Mouse (Mus musculus) heart, embryonic 14.5 days (tissue): Measurements from ENCODE around the gene Ttll5. TPM values are rescaled to one million over a fixed set of nuclear protein-coding genes. Genes with fewer than 3 reads are reported as not detected.

Experiments used
- ATAC-seq: fragments of 200-750 bp; cut with Nextera tagmentation; 2 replicates; pipeline ENCODE4 v1.8.0; 2017; ENCODE audit warnings: low read depth, moderate TSS enrichment; ENCODE audit not compliant: insufficient number of reproducible peaks, insufficient read depth, low FRiP score
- H3K27ac ChIP-seq, 2 experiments: fragments of 200-500 bp in 1 of 2; fragments of 300-500 bp in 1 of 2; sonication (generic) in 1 of 2; replicated peaks in 1 of 2; 2 replicates each; pipeline ENCODE4 v1.5.1; 2012 to 2014; ENCODE audit warnings: low read depth in 2 of 2, low read length in 2 of 2, control low read depth in 1 of 2, mild to moderate bottlenecking in 1 of 2, mixed read lengths in 1 of 2; ENCODE audit not compliant: control insufficient read depth in 1 of 2, insufficient read depth in 1 of 2
- H3K27me3 ChIP-seq: fragments of 300-500 bp; sonication (generic); 2 replicates; pipeline ENCODE4 v1.6.1; 2014; ENCODE audit warnings: mild to moderate bottlenecking, low read length, control low read depth; ENCODE audit not compliant: control insufficient read depth, insufficient read depth
- H3K36me3 ChIP-seq: fragments of 300-500 bp; sonication (generic); 2 replicates; pipeline ENCODE4 v1.6.1; 2014; ENCODE audit warnings: mild to moderate bottlenecking, control low read depth, low read length, mixed read lengths; ENCODE audit not compliant: control insufficient read depth, insufficient read depth
- H3K4me1 ChIP-seq, 2 experiments: fragments of 200-500 bp in 1 of 2; fragments of 300-500 bp in 1 of 2; sonication (generic) in 1 of 2; 2 replicates each; pipeline ENCODE4 v1.6.1; 2012 to 2014; ENCODE audit warnings: low read length in 2 of 2, control low read depth in 1 of 2, mixed read lengths in 1 of 2; ENCODE audit not compliant: control insufficient read depth in 2 of 2, insufficient read depth in 2 of 2
- H3K4me2 ChIP-seq: fragments of 300-500 bp; sonication (generic); 2 replicates; pipeline ENCODE4 v1.6.1; 2014; ENCODE audit warnings: mild to moderate bottlenecking, low read length
- H3K4me3 ChIP-seq, 2 experiments: fragments of 200-500 bp in 1 of 2; fragments of 300-500 bp in 1 of 2; sonication (generic) in 1 of 2; 2 replicates each; pipeline ENCODE4 v1.5.1; 2012 to 2014; ENCODE audit warnings: low read length in 2 of 2, mild to moderate bottlenecking in 2 of 2, control low read depth in 1 of 2, low read depth in 1 of 2, moderate library complexity in 1 of 2; ENCODE audit not compliant: control insufficient read depth in 1 of 2, insufficient read depth in 1 of 2
- H3K9ac ChIP-seq: fragments of 300-500 bp; sonication (generic); 2 replicates; pipeline ENCODE4 v1.6.1; 2014; ENCODE audit warnings: mild to moderate bottlenecking, low read length
- H3K9me3 ChIP-seq: fragments of 300-500 bp; sonication (generic); 2 replicates; pipeline ENCODE4 v1.6.1; 2016; ENCODE audit warnings: low read length, control low read depth; ENCODE audit not compliant: control insufficient read depth
- WGBS: fragments of 180-500 bp; shearing (Covaris S2); extraction: QIAGEN DNeasy Blood & Tissue Kit; methylation state at CpG from one replicate; pipeline ENCODE4 v1.1.7; 2014; 5-methylcytosine and 5-hydroxymethylcytosine counted together
- polyA plus RNA-seq: library from polyadenylated mRNA; unstranded; fragments of >200 nt; fragmentation: Nextera tagmentation; extraction: Ambion mirVana; gene quantifications from 2 replicates; pipeline ENCODE4 v1.2.1, GENCODE M21; 2014

Gene Ttll5
- polyA plus RNA-seq, 1 experiment from 2014 or later, result 17.1 TPM

- WGBS, result 51% methylated on average over 9 of the region's 9 CpGs
- H3K9me3 ChIP-seq, result no peaks in the 10 kb centered on the region
- H3K4me3 ChIP-seq, result no peak overlapping the region
- H3K4me2 ChIP-seq, result no peak overlapping the region
- H3K4me1 ChIP-seq, result peaks cover 18 to 42% of the 10 kb centered on the region in 2 experiments
- no peak for ATAC-seq
- no peaks in the 10 kb centered on the region for H3K27me3 ChIP-seq
- no peak overlapping the region for H3K9ac ChIP-seq
- no peaks in the 10 kb centered on the region for H3K36me3 ChIP-seq
- H3K27ac ChIP-seq, result no peak overlapping the region
These were observed 212.1 kb downstream of the Ttll5 start for GRCm38 (mm10) chr12:86036368-86037166.

GRCm38 (mm10) chr12:86037235-86037921, 212.9 kb downstream of the Ttll5 start:
- H3K27me3 ChIP-seq, result no peaks in the 10 kb centered on the region
- H3K9me3 ChIP-seq, result no peaks in the 10 kb centered on the region
- H3K4me3 ChIP-seq, result no peak overlapping the region
- no peak overlapping the region for H3K4me2 ChIP-seq
- ATAC-seq, result peak; percentile 65
- H3K9ac ChIP-seq, result no peak overlapping the region
- WGBS, result 30% methylated on average over 12 of the region's 12 CpGs
- H3K36me3 ChIP-seq, result no peaks in the 10 kb centered on the region
- peaks cover 18 to 40% of the 10 kb centered on the region in 2 experiments for H3K4me1 ChIP-seq
- no peak overlapping the region for H3K27ac ChIP-seq

GRCm38 (mm10) chr12:86039078-86039477, 214.6 kb downstream of the Ttll5 start:
- no peaks in the 10 kb centered on the region for H3K36me3 ChIP-seq
- no peak overlapping the region for H3K4me2 ChIP-seq
- no peaks in the 10 kb centered on the region for H3K27me3 ChIP-seq
- H3K27ac ChIP-seq, result 0 out of 4 replicates have a peak overlapping the region, but pooled peaks of 1 of the 2 experiments have one; percentile 19
- no peak overlapping the region for H3K9ac ChIP-seq
- no peak overlapping the region for H3K4me3 ChIP-seq
- 64% methylated on average over 5 of the region's 5 CpGs for WGBS
- H3K4me1 ChIP-seq, result peaks cover 18 to 28% of the 10 kb centered on the region in 2 experiments
- no peak for ATAC-seq
- peaks cover 9% of the 10 kb centered on the region; the same call in 1 of the 2 replicates for H3K9me3 ChIP-seq

- Histone ChIP-seq H3K27me3 (no peaks in the 10 kb centered on the region), H3K4me3 (no peak overlapping the region), H3K4me1 (peaks cover 18 to 28% of the 10 kb centered on the region in 2 experiments), H3K9me3 (peaks cover 9% of the 10 kb centered on the region; the same call in 1 of the 2 replicates), H3K36me3 (no peaks in the 10 kb centered on the region), H3K9ac (no peak overlapping the region), H3K27ac (0 out of 4 replicates have a peak overlapping the region, but pooled peaks of 1 of the 2 experiments have one; percentile 34), H3K4me2 (no peak overlapping the region)
- no peak for ATAC-seq
- 64% methylated on average over 6 of the region's 6 CpGs for WGBS
These were observed 215.3 kb downstream of the Ttll5 start for GRCm38 (mm10) chr12:86039751-86040150.

- Histone ChIP-seq H3K9me3 (peaks cover 9% of the 10 kb centered on the region; the same call in 1 of the 2 replicates), H3K27ac (no peak overlapping the region), H3K4me1 (peaks cover 0 to 3% of the 10 kb centered on the region in 2 experiments; a peak in 1 of 4 replicates), H3K4me2 (no peak overlapping the region), H3K27me3 (no peaks in the 10 kb centered on the region), H3K4me3 (no peak overlapping the region), H3K36me3 (no peaks in the 10 kb centered on the region), H3K9ac (no peak overlapping the region)
- ATAC-seq, result no peak
- 81% methylated on average over 5 of the region's 5 CpGs for WGBS
These were observed 221.7 kb downstream of the Ttll5 start for GRCm38 (mm10) chr12:86046141-86046540.

GRCm38 (mm10) chr12:86046776-86047175, 222.3 kb downstream of the Ttll5 start:
- no peak overlapping the region for H3K4me2 ChIP-seq
- no peak overlapping the region for H3K27ac ChIP-seq
- H3K9ac ChIP-seq, result no peak overlapping the region
- H3K36me3 ChIP-seq, result no peaks in the 10 kb centered on the region
- H3K4me3 ChIP-seq, result no peak overlapping the region
- 82% methylated on average over 2 of the region's 2 CpGs for WGBS
- ATAC-seq, result no peak
- H3K27me3 ChIP-seq, result no peaks in the 10 kb centered on the region
- H3K9me3 ChIP-seq, result peaks cover 9% of the 10 kb centered on the region; the same call in 1 of the 2 replicates
- peaks cover 0 to 3% of the 10 kb centered on the region in 2 experiments; a peak in 1 of 4 replicates for H3K4me1 ChIP-seq

GRCm38 (mm10) chr12:86047376-86047775, 222.9 kb downstream of the Ttll5 start:
- Histone ChIP-seq H3K9ac (no peak overlapping the region), H3K36me3 (no peaks in the 10 kb centered on the region), H3K9me3 (peaks cover 9% of the 10 kb centered on the region; the same call in 1 of the 2 replicates), H3K27me3 (no peaks in the 10 kb centered on the region), H3K4me2 (no peak overlapping the region), H3K27ac (no peak overlapping the region), H3K4me1 (peaks cover 0 to 3% of the 10 kb centered on the region in 2 experiments; a peak in 1 of 4 replicates), H3K4me3 (no peak overlapping the region)
- 90% methylated on average over 8 of the region's 8 CpGs for WGBS
- ATAC-seq, result no peak
